Mouse (Mus musculus): ENCODE results near the gene BC055324.

DNA sequence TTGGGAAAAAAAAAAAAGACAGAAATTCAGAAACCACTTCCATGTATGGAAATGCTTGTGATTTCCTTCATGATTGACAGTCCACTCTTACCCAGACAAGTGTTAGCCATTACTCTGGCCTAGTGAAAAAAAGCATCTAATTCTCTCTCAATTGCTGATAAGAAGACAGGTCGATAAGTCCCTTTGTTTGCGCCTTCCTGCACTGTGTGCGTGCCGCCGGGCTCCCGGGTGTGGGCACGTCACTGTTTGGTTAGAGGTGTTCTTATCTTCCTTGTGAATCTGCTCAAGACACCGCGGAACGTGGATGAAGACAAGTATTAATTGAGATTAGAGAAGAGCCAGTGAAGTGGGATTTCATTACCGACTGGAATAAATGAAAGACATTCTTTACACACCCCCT, 86.2 kb downstream of the BC055324 start:
- no peak for TF ChIP-seq CTCF (IDR thresholded peaks at IDR 0.05; ENCODE audit: control insufficient read depth, insufficient read depth, insufficient read length)
- TF ChIP-seq CEBPB (IDR thresholded peaks at IDR 0.05; ENCODE audit: low read depth): no peak
- TF ChIP-seq MYOD1 (IDR thresholded peaks at IDR 0.05; ENCODE audit: control insufficient read depth, insufficient read length, low read depth): no peak
- TF ChIP-seq USF1 (IDR thresholded peaks at IDR 0.05; ENCODE audit: low read depth): no peak
- TF ChIP-seq MAX (IDR thresholded peaks at IDR 0.05): no peak
- no peak for TF ChIP-seq MYOG (IDR thresholded peaks at IDR 0.05; ENCODE audit: control insufficient read depth, extremely low read depth, insufficient read length)
